Mouse (Mus musculus) C2C12 (cell line): ENCODE data around the gene Brd9.

Experiments used
- CTCF ChIP-seq: IDR thresholded peaks from one replicate; pipeline ENCODE4 v1.5.1; 2011; ENCODE audit not compliant: control insufficient read depth, insufficient read depth, insufficient read length
- MAX ChIP-seq: IDR thresholded peaks from one replicate; pipeline ENCODE4 v1.6.1; 2011; ENCODE audit warnings: mild to moderate bottlenecking, control low read depth
- MYOD1 ChIP-seq: IDR thresholded peaks from one replicate; pipeline ENCODE4 v1.6.1; 2011; ENCODE audit warnings: low read depth; ENCODE audit not compliant: control insufficient read depth, insufficient read length
- USF1 ChIP-seq: IDR thresholded peaks from one replicate; pipeline ENCODE4 v1.6.1; 2011; ENCODE audit warnings: low read depth, mild to moderate bottlenecking, control low read depth, moderate library complexity

GRCm38 (mm10) chr13:73897561-73897960 is 40.0 kb upstream of the Brd9 start:
- TF ChIP-seq CTCF (no peak), USF1 (no peak), MYOD1 (no peak), MAX (no peak)
